Mouse (Mus musculus) frontal cortex, postnatal 25 days (tissue): ENCODE measurements around the gene Tmem191c.
A peak's percentile ranks its signal among the peaks of the same experiment; 100 is the strongest.

Experiments
- DNase-seq, 2 experiments: peaks; one replicate each; pipeline ENCODE4 v3.0.0; 2022; ENCODE audit warnings: low spot score in 2 of 2

Gene Tmem191c

GRCm38 (mm10) chr16:17266113-17266512 is 9.8 kb upstream of the Tmem191c start:
- no peak for DNase-seq

GRCm38 (mm10) chr16:17267937-17268336 is 7.9 kb upstream of the Tmem191c start:
- no peak for DNase-seq

- DNase-seq, result no peak
Measured at GRCm38 (mm10) chr16:17269872-17270271, 6.0 kb upstream of the Tmem191c start.

- no peak for DNase-seq
Measured at GRCm38 (mm10) chr16:17271124-17271523, 4.8 kb upstream of the Tmem191c start.

- DNase-seq, result no peak
Measured at GRCm38 (mm10) chr16:17271856-17272255, 4.0 kb upstream of the Tmem191c start.

GRCm38 (mm10) chr16:17276164-17277151 is 581 bp downstream of the Tmem191c start:
- peak; percentile 90 to 91 for DNase-seq

GRCm38 (mm10) chr16:17277342-17278211 is 1.7 kb downstream of the Tmem191c start:
- peak; percentile 44 to 53 for DNase-seq

- no peak for DNase-seq
Measured at GRCm38 (mm10) chr16:17280471-17280870, 4.6 kb downstream of the Tmem191c start.

- no peak for DNase-seq
Measured at GRCm38 (mm10) chr16:17283151-17283550, 7.3 kb downstream of the Tmem191c start.

GRCm38 (mm10) chr16:17287103-17287502 is 11.2 kb downstream of the Tmem191c start:
- no peak for DNase-seq

GRCm38 (mm10) chr16:17291016-17291415 is 15.1 kb downstream of the Tmem191c start:
- no peak for DNase-seq

- peak; percentile 52 to 56 for DNase-seq
Measured at GRCm38 (mm10) chr16:17292751-17293150, 16.9 kb downstream of the Tmem191c start.

- no peak for DNase-seq
Measured at GRCm38 (mm10) chr16:17300818-17301217, 24.9 kb downstream of the Tmem191c start.

GRCm38 (mm10) chr16:17303521-17304245 is 27.8 kb downstream of the Tmem191c start:
- DNase-seq, result no peak

- DNase-seq, result no peak
Measured at GRCm38 (mm10) chr16:17307461-17307860, 31.6 kb downstream of the Tmem191c start.

GRCm38 (mm10) chr16:17309036-17309435 is 33.2 kb downstream of the Tmem191c start:
- no peak for DNase-seq

GRCm38 (mm10) chr16:17312531-17312930 is 36.7 kb downstream of the Tmem191c start:
- no peak for DNase-seq

- no peak for DNase-seq
Measured at GRCm38 (mm10) chr16:17316554-17316953, 40.7 kb downstream of the Tmem191c start.

GRCm38 (mm10) chr16:17321481-17321880 is 45.6 kb downstream of the Tmem191c start:
- DNase-seq, result no peak

GRCm38 (mm10) chr16:17324745-17325144 is 48.9 kb downstream of the Tmem191c start:
- no peak for DNase-seq

GRCm38 (mm10) chr16:17326064-17326463 is 50.2 kb downstream of the Tmem191c start:
- no peak for DNase-seq
